Mouse (Mus musculus): ENCODE results near the gene Sdc1.
A peak's percentile ranks its signal among the peaks of the same experiment; 100 is the strongest.

Sdc1 gene

DNA sequence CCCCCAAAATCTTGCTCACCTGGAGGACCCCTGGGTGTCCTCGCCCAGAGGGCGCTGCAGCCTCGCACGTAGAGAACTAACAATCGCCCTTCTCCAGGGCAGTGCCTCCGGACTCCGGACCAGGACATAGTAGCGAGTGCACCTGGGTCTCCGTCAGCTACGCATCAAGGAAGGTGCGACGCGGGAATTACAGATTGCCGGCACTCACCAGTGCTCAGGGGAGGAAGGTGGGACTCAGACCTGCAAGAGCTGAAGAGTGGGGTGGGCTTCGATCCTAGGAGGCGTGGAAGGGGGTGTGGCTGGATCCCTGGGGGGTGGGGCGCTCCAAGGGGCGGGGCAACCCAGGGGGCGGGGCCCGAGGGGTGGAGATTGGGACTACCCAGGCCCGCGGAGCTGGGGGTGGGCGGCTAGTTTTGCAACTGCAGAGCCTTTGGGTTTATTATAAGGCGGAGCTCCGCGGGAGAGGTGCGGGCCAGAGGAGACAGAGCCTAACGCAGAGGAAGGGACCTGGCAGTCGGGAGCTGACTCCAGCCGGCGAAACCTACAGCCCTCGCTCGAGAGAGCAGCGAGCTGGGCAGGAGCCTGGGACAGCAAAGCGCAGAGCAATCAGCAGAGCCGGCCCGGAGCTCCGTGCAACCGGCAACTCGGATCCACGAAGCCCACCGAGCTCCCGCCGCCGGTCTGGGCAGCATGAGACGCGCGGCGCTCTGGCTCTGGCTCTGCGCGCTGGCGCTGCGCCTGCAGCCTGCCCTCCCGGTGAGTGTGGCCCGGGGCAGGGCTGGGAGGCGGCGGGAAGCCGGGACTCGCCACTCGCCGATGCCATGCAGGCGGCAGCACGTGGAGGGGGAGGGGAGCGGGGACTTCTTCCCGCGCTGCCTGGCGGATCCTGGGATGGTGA lies at the start of gene Sdc1:
Gene Sdc1, plus strand, starts transcription at position 378 of the 898 bp plus-strand sequence.
- peak; percentile 53 for DNase-seq (ENCODE audit: low read depth)

DNA sequence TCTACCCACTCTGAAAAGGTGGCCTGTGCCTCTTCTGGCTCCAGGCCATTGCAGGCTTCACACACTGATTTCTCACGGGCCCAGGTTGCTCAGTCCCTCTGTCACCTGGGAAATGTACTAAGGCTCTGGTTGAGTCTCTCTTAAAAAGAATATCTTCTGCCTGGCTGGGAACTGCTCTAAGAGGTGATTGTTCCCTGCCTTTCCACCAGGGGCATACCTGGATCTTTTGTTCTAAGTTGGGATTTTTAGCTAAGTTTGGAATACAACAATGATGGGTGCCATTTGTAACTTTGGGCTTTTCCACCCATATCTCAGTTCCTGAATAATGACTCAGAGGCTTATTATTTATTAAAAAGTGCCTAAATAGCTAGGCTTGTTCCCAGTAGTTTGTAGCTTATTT lies 44.2 kb upstream of the Sdc1 start:
- DNase-seq (ENCODE audit: low read depth), result no peak

DNA sequence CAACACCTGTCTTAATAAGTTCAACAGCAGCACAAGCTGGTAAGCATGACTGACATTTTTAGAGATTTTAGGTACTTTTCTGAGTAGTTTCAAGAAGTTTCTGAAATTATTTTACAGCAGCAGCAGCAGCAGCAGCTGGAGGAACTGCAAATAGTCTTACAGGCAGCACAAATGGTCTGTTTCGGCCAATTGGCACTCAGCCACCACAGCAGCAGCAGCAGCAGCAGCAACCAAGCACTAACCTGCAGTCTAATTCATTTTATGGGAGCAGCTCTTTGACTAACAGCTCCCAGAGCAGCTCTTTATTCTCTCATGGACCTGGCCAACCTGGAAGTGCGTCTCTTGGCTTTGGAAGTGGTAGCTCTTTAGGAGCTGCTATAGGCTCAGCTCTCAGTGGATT lies 42.4 kb upstream of the Sdc1 start:
- DNase-seq (ENCODE audit: low read depth), result no peak

DNA sequence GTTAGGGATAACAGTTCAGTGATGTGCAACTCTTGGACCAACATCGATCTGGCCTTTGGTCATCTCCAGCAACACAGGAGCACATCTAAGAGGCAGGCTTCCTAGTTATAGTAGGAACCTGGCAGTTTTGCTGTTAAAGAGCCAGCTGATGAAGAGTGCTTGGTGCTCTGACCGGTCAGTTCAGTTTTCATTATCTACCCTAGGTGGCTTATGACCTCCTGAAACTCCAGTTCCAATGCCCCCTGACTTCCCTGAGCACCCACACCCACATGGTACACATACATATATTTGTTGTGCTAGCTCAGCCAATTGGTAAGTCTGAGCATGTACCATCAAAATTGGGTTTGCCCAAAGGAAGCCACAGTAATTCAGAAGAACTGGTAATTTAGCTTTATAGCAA lies 17.5 kb upstream of the Sdc1 start:
- no peak for DNase-seq (ENCODE audit: low read depth)

DNA sequence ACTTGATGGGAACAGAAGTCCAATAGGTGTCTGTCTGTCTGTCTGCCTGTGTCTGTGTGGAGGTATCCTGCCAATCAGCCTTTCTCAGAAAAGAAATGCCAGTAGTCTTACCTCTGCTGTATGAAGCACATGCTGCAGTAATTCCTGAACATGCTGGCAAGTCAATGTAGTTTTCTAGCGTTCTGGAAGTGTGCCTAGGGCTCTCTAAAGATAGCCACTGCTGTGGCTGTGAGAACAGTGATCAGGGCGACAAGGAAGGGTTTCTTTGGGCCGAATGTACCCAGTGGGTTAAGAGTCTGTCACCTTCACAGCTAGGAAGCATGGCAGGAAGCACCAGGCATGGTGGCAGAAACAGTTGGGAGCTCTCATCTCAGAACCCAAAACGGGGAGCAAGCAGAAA lies 17.0 kb upstream of the Sdc1 start:
- DNase-seq (ENCODE audit: low read depth), result no peak

DNA sequence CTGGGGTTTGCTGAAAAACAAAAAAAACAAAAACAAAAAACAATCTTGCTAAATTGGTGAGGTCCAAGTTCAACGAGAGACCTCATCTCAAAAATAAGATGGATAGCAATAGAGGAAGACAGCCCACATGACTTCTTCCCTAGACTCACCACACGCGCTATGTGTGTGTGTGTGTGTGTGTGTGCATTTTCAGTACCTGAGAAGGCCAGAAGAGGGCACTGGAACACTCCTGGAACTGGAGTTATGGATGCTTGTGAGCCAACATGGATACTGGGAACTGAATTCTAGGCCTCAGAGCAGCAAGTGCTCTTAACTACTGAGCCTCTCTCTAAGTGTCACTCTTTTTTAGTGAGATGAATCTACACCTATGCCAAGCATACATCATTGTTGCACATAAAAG lies 13.1 kb upstream of the Sdc1 start:
- no peak for DNase-seq (ENCODE audit: low read depth)

DNA sequence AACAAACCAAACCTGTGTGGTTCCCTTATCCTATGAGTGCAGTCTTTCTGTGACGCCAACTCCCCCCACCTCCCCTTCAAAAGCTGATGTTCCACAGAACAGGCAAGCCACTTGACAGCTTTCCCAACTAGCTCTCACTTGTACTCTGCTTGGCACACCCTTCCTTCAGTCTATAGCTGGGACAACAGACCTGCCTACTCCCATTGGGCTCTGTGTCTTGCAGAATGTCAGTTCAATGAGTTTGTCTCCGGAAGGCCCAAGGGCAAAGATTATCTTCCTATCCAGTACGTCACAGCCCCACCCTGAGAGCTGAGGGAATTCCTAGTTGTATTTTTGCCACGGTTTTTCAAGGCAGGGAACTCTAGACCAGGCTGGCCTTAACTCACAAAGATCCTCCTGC lies 12.0 kb upstream of the Sdc1 start:
- no peak for DNase-seq (ENCODE audit: low read depth)

DNA sequence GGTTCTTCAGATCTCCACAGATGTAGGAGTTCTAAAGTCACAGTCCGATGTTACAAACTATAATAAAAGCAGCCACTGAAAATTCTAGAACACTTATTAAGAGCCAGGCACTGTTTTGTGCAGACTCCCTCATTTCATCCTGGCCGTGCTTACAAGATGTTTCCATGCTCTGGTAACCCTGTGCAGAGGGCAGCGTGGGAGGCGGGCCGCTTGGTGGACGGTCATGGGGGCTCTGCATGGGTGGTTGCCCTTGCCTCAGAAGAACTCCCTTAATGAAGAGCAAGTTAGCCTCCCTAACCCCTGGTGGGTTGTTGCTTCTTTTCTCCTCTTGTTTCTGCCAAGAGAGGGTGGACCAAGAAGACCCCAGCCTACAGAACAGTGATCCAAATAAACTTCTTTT lies 11.3 kb upstream of the Sdc1 start:
- DNase-seq (ENCODE audit: low read depth), result no peak

DNA sequence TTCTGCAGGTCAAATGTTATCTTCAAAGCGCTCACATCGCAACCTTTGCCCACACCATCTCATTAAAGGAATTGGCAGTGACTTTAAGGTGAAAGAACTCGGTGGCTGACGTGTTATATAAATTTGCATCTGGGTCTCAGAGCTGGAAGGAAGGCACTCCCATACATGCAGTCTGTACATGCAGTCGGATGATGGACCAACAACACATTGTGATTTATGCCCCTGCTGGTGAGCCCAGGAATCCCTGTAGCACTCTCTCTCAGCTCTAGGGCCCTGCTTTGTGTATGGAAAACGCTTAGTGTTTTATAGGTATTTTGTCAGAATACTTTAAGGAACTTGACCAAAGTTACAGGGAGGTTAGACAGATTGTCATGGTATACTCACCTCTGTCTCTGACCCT lies 10.6 kb upstream of the Sdc1 start:
- no peak for DNase-seq (ENCODE audit: low read depth)

DNA sequence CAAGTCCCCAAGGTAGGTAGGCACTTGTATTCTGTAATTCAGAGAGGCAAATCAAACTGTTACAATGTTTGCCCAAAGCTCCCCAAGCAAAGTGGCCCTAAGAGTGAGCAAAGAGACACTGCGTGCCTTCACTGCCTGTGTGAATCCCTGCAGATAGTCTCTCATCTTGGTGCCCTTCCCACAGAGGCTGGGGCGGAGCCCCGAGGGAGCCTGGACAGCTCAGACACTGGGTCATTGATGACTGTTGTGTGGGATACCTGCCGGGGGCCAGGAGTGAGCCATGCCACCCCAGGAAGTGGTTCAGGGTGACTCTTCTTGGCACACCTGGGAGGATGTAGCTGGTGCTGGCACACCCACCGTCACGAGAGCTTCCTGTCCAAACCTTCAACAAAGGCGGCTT lies 10.1 kb upstream of the Sdc1 start:
- DNase-seq (ENCODE audit: low read depth), result peak; percentile 35

DNA sequence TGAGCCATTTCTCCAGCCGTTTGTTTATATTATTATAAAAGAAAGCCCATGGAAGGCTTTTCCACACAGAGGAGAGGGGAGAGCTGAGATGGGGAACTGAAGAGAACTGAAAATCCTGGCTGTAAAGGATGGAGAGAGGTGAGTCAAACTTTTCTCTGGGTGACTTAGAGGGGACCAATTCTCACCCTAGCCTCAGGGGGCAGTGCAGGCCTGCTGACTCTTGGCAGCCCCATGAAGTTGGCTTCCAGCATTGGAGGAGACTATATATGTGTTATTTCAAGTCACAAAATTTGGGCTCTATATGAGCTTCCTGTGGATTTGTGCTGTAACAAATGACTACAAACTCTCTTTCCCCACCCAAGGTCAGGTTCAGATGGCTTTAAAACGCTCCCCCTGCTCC lies 8.5 kb upstream of the Sdc1 start:
- DNase-seq (ENCODE audit: low read depth), result no peak

DNA sequence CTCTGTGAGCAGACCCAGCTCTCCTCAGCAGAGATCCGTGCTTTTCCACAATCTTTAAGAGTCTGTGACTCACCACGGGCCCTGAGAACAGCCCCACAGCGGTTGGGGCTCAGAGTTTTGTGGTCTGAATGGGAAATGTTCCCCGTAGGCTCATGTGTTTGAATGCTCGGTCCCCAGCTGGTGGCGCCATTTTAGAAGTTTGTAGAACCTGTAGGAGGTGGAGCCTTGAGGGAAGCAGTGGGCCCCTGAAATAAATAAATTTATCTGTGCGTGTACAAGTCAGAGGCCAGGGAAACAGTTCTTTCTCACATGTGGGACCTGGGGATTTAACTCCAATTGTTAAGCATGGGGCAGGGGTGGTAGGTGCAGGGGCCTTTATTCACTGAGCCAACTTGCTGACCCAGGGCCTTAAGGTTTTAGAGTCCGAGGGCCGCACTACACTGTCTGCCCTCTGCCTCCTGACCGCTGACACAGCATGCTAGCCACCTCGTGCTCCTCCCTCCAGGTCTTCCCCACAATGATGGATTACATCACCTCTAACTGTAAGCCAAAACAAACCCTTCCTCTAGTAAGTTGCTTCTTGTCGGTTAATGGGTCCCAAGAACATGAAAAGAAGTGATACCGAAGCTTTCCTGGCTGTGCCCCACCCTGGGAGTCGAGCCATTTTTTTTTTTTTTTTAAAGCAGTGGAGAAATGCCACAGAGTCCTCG lies 6.7 kb upstream of the Sdc1 start:
- no peak for DNase-seq (ENCODE audit: low read depth)

DNA sequence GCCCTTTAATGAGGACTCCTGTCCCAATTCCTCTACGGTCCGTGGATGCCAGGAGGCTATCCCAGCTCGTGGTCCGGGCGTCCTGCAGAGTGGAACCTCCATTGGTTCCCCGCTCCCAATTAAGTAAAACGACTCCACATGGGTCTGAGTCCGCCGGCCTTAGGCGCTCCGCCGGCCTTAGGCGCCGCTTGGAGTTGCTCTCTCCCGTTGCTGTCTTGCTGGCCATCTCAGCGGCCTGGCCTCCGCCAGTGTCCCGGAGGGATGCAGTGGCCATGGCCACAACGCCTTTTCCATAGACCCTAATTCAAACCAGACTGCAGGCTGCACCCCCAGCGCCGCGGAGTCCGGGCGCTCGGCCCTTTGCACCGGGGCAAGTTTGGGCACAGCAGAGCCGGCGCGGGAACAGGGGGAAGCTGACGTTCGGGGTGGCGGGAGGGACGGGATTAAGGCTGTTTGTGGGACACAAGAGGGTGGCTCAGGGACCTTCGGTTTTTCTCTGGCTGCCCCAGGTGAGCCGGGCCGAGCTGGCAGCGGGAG lies 789 bp downstream of the Sdc1 start:
- DNase-seq (ENCODE audit: low read depth), result no peak

DNA sequence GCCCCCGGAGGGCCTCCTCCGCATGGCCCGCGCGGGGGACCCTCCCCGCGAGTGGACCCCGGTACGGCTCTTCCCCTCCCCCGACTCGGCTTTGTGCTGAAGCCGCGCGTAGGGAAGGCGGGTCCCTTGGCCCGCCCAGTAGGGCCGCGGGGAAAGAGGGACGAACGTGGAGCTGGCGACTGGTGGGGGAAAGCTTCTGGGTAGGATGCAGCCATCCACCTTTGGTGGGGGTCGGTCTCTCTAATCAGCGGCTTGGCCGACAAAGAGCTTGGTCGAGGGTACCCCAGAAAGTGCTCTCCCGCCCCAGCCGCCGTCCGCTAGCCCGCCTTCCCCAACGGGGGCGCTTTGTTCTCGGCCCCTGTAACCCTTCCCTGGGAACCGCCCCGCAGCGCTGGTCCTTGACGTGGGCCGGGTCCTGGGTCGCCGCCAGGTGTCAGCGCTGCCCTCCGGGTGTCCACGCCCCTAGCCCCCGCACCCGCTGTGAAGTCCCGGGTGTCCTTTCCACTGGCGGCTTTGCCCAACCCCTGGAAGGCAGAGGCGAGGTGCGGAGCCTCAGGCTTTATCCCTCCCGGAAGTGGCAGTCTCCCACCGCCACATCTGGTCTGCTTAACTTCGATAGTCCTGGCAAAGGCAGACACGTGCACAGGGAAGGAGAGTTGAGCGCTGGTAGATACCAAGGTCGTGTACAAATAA lies 1.5 kb downstream of the Sdc1 start:
- peak; percentile 35 for DNase-seq (ENCODE audit: low read depth)

DNA sequence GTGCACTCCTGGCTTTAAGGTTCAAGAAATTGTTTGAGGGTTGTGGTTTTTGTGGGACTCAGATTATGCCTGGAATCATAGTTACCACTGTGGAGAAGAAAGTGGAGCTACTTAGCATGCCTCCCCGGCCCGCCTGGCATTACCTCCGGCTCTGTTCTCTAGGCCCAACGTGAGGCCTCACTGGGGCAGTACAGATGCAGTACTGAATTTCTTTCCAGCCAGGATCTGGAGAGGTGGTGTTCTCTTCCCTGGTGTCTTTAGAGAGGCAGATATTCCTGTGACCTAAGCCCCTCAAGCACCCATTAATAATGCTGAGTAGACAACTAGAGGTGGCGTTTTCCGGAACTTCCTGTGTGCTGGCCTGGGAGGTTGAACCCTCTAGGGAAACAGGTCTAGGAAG lies 2.2 kb downstream of the Sdc1 start:
- DNase-seq (ENCODE audit: low read depth), result no peak

DNA sequence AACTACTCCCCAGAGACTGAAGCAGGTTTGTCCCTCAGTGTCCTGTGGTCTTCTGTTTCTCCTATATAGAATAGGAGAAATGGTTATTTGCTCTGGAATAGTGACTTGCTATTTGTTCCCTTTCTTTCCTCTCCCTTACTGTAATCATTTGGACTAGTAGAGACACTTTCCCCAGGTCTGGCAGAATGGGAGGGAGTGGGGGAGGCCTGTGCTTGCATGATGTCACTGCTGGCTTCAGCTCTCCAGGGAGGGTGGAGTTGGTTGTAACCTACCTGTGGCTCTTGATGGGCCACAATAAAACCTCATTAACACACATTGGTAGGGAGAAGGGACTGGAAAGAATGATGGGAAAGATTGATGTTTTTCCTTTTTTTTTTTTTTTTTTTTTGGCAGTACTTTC lies 3.1 kb downstream of the Sdc1 start:
- DNase-seq (ENCODE audit: low read depth), result no peak

DNA sequence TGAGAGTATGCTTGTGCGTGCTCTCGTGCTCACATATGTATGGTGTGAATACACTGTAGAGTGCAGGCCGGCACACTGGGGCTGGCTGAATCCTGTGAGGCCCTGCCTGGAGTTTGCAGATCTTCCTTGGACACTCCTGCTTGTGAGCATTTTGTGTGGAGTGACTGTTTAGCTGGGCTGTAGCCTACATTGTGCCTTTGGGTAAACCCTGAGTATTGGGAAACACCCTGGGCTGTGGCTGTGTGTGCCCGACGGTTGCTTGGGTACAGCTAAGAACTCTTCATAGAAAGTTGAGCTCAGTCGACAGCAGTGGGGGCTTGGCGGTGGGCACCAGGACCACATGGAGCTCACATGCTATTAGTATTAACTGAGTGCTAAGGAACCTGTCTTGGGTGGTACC lies 5.1 kb downstream of the Sdc1 start:
- no peak for DNase-seq (ENCODE audit: low read depth)

DNA sequence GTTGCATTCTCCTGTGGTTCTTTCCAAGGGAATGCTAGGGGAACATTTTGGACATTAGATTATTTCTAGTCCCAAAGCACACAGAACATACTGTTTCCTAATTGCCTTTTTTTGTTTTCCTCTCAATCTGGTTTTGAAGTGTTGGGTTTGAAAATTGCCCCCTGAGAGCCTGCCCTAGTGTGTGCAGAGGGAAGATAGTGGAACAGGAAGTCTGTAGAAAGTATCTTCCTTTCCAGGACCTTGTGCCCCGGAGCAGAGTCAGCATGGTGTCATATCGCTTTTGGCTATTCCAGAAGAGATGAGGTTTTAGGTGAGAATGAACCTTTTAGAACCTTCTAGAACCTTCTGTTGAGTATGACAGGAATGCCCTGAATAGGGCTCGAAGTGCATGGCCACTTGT lies 5.6 kb downstream of the Sdc1 start:
- DNase-seq (ENCODE audit: low read depth), result no peak

DNA sequence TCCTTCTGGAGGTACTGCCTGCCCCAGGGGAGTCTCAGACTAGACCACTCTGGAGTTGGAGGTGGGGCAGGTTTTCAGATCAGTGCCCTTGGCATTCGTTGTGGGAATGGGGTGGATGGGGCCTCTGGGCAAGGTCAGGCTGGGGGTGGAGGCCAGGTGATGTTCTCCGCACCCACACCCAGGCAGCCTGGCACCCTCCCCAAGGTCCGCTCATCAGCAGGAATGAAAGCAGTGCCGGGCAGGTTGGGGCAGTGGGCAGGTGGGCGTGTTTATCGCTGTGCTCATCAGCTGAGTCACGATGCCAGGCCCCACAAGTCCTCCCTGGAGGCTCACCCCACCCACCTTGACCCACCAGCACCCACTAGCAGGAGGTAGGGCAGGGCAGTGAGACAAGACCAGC lies 7.0 kb downstream of the Sdc1 start:
- no peak for DNase-seq (ENCODE audit: low read depth)

DNA sequence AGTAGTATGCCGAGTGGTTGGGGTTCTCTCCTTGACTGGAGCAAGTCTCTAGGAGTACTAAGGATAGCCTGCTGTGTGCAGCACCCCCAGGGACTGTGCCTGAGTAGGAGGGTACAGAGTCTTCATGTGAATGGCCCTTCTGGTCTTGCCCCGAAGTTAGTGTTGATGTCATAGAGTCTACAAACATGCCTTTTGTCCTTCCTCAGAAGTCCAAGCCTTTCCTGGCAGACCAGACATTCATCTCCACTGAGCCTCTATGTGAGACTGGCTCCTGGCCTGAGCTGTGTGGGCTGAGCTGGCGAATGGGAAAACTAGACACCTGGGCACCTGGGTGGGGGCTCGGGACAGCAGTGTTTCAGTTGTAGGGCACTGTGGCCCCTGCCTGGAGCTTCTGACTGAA lies 8.7 kb downstream of the Sdc1 start:
- DNase-seq (ENCODE audit: low read depth), result no peak

DNA sequence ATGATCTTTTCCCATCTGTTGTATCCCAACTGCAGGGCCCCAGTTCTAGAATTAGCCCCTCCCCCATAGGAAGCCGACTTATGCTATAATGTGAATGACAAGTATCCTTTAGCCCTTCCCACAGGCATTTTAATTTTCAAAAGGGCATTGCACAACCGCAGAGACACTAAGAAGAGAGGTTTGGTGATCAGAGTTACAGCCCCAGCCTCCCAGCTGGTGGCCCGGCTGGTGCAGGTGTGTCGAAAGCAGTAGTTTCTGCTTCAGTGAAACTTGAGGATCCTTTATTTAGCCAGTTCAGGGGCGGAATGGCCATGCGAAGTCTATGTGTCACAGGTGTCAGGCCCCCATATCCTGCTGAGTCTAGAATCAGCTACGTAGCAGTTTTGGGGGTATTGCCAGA lies 10.0 kb downstream of the Sdc1 start:
- no peak for DNase-seq (ENCODE audit: low read depth)

DNA sequence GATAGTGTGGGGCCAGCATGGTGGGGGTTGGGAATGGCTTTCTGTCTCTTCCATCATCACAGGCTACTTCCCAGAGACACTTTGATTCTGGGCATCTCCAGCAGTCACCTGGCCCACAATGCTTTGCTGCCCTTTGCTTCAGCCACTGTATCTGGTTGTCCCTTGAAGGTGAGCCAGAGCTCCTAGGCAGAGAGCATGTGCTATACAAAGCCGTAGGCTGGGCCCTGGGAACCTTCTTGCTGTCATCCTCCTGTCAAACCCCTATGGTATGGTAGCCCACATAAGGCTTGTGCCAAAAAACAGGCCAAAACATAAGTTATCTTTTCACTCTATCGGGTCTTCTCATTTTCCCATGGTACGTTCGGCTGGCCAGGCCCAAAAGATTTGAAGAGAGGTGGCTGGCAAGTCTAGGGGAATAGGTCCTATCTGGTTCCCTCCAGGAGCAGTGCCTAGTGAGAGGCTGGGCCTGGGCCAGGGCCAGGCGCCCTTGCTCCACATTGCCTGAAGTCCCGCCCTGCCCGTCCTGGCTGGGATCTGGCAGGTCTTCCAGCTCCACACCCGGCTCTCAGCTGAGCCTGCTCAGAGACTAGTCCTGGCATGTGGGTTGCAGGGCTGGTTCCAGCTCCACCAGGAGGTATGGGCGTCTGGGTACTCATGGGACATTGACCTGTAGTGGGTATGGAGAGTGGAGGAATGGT lies 10.7 kb downstream of the Sdc1 start:
- DNase-seq (ENCODE audit: low read depth), result no peak
